Mouse (Mus musculus) stomach, embryonic 16.5 days (tissue): Measurements from ENCODE around the gene Trit1. TPM values are rescaled to one million over a fixed set of nuclear protein-coding genes. Genes with fewer than 3 reads are reported as not detected.

Experiments used
- ATAC-seq: fragments of 200-750 bp; cut with Nextera tagmentation; 2 replicates; pipeline ENCODE4 v1.8.0; 2017; ENCODE audit warnings: moderate number of reproducible peaks, moderate TSS enrichment; ENCODE audit not compliant: insufficient read depth, low FRiP score
- H3K27ac ChIP-seq: fragments of 300-500 bp; sonication (generic); 2 replicates; pipeline ENCODE4 v1.5.1; 2014; ENCODE audit warnings: low read length
- H3K27me3 ChIP-seq: fragments of 300-500 bp; sonication (generic); 2 replicates; pipeline ENCODE4 v1.6.1; 2014; ENCODE audit warnings: low read length, control low read depth, mixed read lengths; ENCODE audit not compliant: control insufficient read depth, insufficient read depth
- H3K36me3 ChIP-seq: fragments of 300-500 bp; sonication (generic); 2 replicates; pipeline ENCODE4 v1.6.1; 2014; ENCODE audit warnings: low read length; ENCODE audit not compliant: control insufficient read depth, insufficient read depth
- H3K4me1 ChIP-seq: fragments of 300-500 bp; sonication (generic); 2 replicates; pipeline ENCODE4 v1.6.1; 2014; ENCODE audit warnings: low read length, control low read depth, mixed read lengths; ENCODE audit not compliant: control insufficient read depth, insufficient read depth
- H3K4me2 ChIP-seq: fragments of 300-500 bp; sonication (generic); 2 replicates; pipeline ENCODE4 v1.6.1; 2014; ENCODE audit warnings: low read depth, low read length, mixed read lengths
- H3K4me3 ChIP-seq: fragments of 300-500 bp; sonication (generic); replicated peaks from 2 replicates; pipeline ENCODE4 v1.5.1; 2014; ENCODE audit warnings: mild to moderate bottlenecking, low read length
- H3K9ac ChIP-seq: fragments of 300-500 bp; sonication (generic); 2 replicates; pipeline ENCODE4 v1.6.1; 2014; ENCODE audit warnings: low read length
- H3K9me3 ChIP-seq: fragments of 300-500 bp; sonication (generic); replicated peaks from 2 replicates; pipeline ENCODE4 v1.6.1; 2016; ENCODE audit warnings: low read length, control low read depth; ENCODE audit not compliant: control insufficient read depth
- WGBS: fragments of 180-500 bp; shearing (Covaris S2); extraction: QIAGEN DNeasy Blood & Tissue Kit; methylation state at CpG from one replicate; pipeline ENCODE4 v1.1.7; 2014; 5-methylcytosine and 5-hydroxymethylcytosine counted together
- polyA plus RNA-seq: library from polyadenylated mRNA; unstranded; fragments of >200 nt; fragmentation: Nextera tagmentation; extraction: Ambion mirVana; gene quantifications from 2 replicates; pipeline ENCODE4 v1.2.1, GENCODE M21; 2015

Trit1 gene
- polyA plus RNA-seq, 1 experiment from 2014 or later = 21.2 TPM

GRCm38 (mm10) chr4:122992276-122992675 is 24.1 kb upstream of the Trit1 start:
- Histone ChIP-seq H3K27me3 (no peaks in the 10 kb centered on the region), H3K4me2 (no peak overlapping the region), H3K4me1 (peaks cover 3% of the 10 kb centered on the region), H3K27ac (no peak overlapping the region), H3K9ac (no peak overlapping the region), H3K36me3 (no peaks in the 10 kb centered on the region), H3K4me3 (no peak overlapping the region), H3K9me3 (peaks cover 4% of the 10 kb centered on the region; the same call in 1 of the 2 replicates)
- no peak for ATAC-seq
- WGBS = 49% methylated on average over 3 of the region's 3 CpGs

GRCm38 (mm10) chr4:122995404-122996220 is 20.8 kb upstream of the Trit1 start, which contains the start of gene Mycl:
Gene Mycl, plus strand, starts transcription at chr4:122995652.
- Histone ChIP-seq H3K4me1 (peaks cover 10% of the 10 kb centered on the region), H3K36me3 (no peaks in the 10 kb centered on the region), H3K27ac (peak within 1 kb of the TSS; percentile 71), H3K27me3 (no peaks in the 10 kb centered on the region), H3K4me2 (peak within 1 kb of the TSS; percentile 97), H3K9me3 (peaks cover 4% of the 10 kb centered on the region; the same call in 1 of the 2 replicates), H3K4me3 (peak within 1 kb of the TSS; percentile 68), H3K9ac (peak within 1 kb of the TSS; percentile 84)
- ATAC-seq = peak; percentile 91
- under 1% methylated on average over 65 of the region's 69 CpGs for WGBS

GRCm38 (mm10) chr4:122996221-122996617 is 20.2 kb upstream of the Trit1 start:
- Histone ChIP-seq H3K4me1 (peaks cover 10% of the 10 kb centered on the region), H3K27me3 (no peaks in the 10 kb centered on the region), H3K9ac (peak overlapping the region; percentile 84), H3K9me3 (no peaks in the 10 kb centered on the region), H3K27ac (peak overlapping the region; percentile 71), H3K36me3 (no peaks in the 10 kb centered on the region), H3K4me3 (peak overlapping the region; percentile 68), H3K4me2 (peak overlapping the region; percentile 97)
- WGBS = under 1% methylated on average over 32 of the region's 32 CpGs
- ATAC-seq = 0 out of 2 replicates have a peak, but pooled peaks have one; percentile 14

- Histone ChIP-seq H3K36me3 (no peaks in the 10 kb centered on the region), H3K4me1 (peaks cover 10% of the 10 kb centered on the region), H3K4me2 (peak overlapping the region; percentile 97), H3K27me3 (no peaks in the 10 kb centered on the region), H3K27ac (peak overlapping the region; percentile 71), H3K9me3 (no peaks in the 10 kb centered on the region), H3K9ac (peak overlapping the region; percentile 84), H3K4me3 (peak overlapping the region; percentile 68)
- 0 out of 2 replicates have a peak, but pooled peaks have one; percentile 10 for ATAC-seq
- WGBS = under 1% methylated on average over 47 of the region's 47 CpGs
These were observed 19.6 kb upstream of the Trit1 start for GRCm38 (mm10) chr4:122996618-122997381.

GRCm38 (mm10) chr4:122998537-122999262 is 17.7 kb upstream of the Trit1 start:
- peaks cover 10% of the 10 kb centered on the region for H3K4me1 ChIP-seq
- peak overlapping the region; percentile 68 for H3K4me3 ChIP-seq
- no peak overlapping the region for H3K9ac ChIP-seq
- no peak overlapping the region for H3K27ac ChIP-seq
- no peaks in the 10 kb centered on the region for H3K36me3 ChIP-seq
- no peaks in the 10 kb centered on the region for H3K27me3 ChIP-seq
- 27% methylated on average over 12 of the region's 12 CpGs for WGBS
- no peak for ATAC-seq
- H3K4me2 ChIP-seq = peak overlapping the region; percentile 97
- no peaks in the 10 kb centered on the region for H3K9me3 ChIP-seq

GRCm38 (mm10) chr4:122999263-122999691 is 17.1 kb upstream of the Trit1 start:
- no peak overlapping the region for H3K9ac ChIP-seq
- H3K27ac ChIP-seq = no peak overlapping the region
- no peaks in the 10 kb centered on the region for H3K27me3 ChIP-seq
- H3K9me3 ChIP-seq = no peaks in the 10 kb centered on the region
- WGBS = 38% methylated on average over 4 of the region's 4 CpGs
- no peak overlapping the region for H3K4me3 ChIP-seq
- ATAC-seq = no peak
- H3K4me2 ChIP-seq = peak overlapping the region; percentile 97; the same call in 1 of the 2 replicates
- H3K4me1 ChIP-seq = peaks cover 10% of the 10 kb centered on the region
- H3K36me3 ChIP-seq = no peaks in the 10 kb centered on the region

- H3K9ac ChIP-seq = no peak overlapping the region
- peaks cover 11% of the 10 kb centered on the region for H3K4me1 ChIP-seq
- H3K9me3 ChIP-seq = no peaks in the 10 kb centered on the region
- no peaks in the 10 kb centered on the region for H3K27me3 ChIP-seq
- no peaks in the 10 kb centered on the region for H3K36me3 ChIP-seq
- ATAC-seq = no peak
- H3K27ac ChIP-seq = no peak overlapping the region
- 81% methylated on average over 14 of the region's 14 CpGs for WGBS
- no peak overlapping the region for H3K4me2 ChIP-seq
- no peak overlapping the region for H3K4me3 ChIP-seq
These were observed 16.3 kb upstream of the Trit1 start for GRCm38 (mm10) chr4:123000130-123000529.

GRCm38 (mm10) chr4:123000617-123001342 is 15.6 kb upstream of the Trit1 start:
- no peak for ATAC-seq
- H3K9me3 ChIP-seq = no peaks in the 10 kb centered on the region
- no peaks in the 10 kb centered on the region for H3K27me3 ChIP-seq
- H3K9ac ChIP-seq = no peak overlapping the region
- H3K4me3 ChIP-seq = no peak overlapping the region
- WGBS = 70% methylated on average over 17 of the region's 17 CpGs
- no peak overlapping the region for H3K4me2 ChIP-seq
- no peaks in the 10 kb centered on the region for H3K36me3 ChIP-seq
- H3K4me1 ChIP-seq = peaks cover 16% of the 10 kb centered on the region
- H3K27ac ChIP-seq = no peak overlapping the region
